Mouse (Mus musculus) spleen, postnatal 4 days (tissue): ENCODE measurements at regions not wholly inside any gene's neighbourhood (a gene's known extent, or its start where the extent isn't known, plus 50 kb on each side); places are given as distances from the start of the nearest gene placed in this dataset.

Source experiments
- DNase-seq, 2 experiments: peaks; one replicate each; pipeline ENCODE4 v3.0.0; 2022; ENCODE audit warnings: low spot score in 2 of 2

DNA sequence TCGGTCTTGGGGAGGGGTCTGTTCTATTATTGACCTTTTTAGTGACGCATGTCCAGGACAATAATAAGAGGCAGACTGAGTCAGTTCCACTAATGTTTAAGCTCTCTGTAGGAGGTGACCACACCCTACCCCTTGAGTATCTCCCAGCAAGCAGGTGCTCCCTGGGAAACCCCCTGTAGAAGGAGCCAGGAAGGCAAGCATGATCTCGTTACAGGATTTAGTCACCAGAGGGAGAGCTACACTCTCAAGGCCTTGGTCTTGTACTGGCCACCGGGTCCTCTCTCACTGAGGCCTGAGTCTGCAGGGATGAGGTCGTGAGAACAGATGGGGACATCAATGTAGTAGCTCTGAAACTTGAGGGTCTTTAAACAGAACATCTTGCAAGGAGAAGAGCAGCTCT, 55.3 kb upstream of the Ccnd2 start:
- DNase-seq = no peak

DNA sequence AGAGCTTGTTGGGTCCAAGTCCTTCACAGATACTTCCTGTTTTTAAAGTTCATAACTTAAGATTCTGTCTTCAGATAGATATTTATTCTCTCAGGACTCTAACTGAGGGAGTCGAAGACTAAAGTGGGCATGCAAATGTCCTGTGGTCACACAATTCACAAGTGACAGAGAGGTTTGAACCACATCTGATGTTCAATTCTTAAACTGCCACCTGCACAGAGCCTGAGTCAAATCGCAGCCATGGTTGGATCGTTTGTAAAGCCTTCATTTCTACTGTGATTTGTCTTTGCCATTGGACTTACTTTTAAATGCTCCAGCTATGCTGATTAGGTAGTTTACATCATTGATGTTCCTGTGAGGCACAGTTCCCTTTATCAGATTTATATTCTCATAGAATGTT, 61.4 kb upstream of the Ccnd2 start:
- DNase-seq = no peak

DNA sequence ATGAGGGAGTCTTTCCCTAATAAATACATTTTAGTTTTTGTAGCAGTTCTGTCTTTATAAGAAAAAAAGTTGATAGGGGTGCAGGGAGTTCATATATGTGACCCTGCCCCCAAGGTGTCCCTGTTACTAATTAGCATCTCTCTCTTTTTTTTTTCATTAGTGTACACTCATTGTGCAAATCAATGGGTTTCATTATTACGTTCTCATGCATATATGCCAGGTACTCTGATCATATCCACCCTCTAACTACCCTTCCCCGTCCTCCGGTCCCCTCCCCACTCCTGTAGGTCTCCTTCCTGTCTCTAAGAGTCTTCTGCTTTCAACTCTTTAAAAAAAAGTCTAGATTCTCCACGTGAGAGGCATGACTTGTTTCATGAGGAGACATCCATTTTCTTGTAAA, 63.9 kb upstream of the Ccnd2 start:
- no peak for DNase-seq

DNA sequence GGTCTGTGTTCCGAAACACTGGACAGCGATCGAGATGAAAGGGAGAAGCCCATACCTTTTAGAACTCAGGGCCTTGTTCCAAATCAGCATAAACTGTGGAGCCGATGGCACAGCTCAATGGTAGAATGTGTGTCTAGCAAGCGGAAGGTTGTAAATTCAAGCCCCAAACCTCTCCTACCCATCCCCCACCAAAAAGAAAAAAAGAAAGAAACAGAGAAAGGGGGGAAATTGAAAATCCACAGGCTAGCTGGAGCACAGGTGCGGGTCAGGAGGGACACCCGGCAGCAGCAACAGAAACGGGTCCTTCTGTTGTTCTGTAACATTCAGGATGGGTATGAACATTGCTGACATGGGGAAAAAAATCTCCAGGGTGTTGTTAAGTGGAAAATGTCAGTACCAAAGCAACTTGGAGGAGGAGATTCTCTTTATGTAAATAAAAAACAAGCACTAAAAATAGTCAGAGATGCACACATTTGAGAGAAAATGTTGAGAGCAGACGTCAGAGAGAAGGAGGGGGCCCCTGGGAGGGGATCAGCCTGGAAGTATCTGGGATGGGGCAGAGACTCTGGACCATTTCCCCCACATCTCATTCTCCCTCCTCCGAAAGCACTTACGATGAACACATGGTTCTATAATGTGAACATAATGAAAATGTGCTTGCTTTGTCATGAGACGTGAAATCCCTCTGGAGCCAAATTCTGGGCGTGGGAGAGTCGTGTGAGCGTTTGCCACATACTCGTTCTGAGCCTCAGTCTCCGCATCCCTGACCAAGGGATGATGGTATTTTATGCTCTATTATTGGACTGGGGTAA, 66.8 kb upstream of the Ccnd2 start:
- no peak for DNase-seq

DNA sequence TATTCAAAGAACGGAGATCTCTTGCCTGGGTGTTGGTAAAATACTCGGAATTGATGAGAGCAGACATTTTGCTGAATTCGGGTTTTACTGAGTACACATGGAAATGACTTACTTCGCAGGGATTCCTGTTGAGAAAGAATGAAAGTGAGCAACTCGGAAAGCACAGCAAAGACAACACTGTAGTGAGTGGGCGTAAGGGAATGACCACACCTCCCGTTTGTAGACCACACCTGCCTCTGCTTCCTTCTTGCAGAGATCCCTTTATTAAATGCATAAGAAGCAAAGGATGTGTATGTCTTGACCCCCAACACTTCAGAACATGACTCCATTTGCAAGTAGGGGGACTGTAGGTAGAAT, 67.4 kb upstream of the Ccnd2 start:
- DNase-seq = no peak

DNA sequence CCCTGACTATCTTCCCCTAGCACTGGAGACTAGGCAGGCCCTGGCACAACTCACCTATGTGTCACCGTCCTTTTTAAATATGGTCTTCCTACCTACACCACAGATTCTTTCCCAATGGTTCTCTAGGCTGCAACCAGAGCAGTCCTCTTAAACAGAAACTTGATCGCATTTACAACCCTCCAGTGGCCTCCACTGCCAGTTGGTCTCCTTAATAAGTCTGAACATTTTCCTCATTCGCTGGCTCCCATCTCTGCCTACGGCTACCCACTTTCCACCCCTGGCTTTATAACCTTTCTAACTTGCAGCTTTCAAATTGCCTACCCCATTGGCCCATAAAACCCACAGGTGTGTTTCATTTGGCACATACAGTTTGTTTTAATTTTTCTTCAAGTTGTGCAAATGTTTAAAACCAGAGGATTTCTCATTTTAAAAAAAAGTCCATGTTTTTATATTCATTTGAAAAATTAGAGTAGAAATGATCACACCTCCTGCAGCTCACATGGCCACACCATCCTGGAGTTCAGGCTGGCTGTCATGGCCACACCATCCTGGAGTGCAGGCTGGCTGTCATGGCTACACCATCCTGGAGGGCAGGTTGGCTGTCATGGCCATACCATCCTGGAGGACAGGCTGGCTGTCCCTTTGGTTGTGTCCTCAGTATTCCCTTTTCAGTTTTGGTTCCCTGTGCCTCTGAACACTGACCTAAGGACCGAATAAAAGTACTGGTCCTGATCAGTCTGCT, 74.4 kb upstream of the Ccnd2 start:
- DNase-seq = no peak

DNA sequence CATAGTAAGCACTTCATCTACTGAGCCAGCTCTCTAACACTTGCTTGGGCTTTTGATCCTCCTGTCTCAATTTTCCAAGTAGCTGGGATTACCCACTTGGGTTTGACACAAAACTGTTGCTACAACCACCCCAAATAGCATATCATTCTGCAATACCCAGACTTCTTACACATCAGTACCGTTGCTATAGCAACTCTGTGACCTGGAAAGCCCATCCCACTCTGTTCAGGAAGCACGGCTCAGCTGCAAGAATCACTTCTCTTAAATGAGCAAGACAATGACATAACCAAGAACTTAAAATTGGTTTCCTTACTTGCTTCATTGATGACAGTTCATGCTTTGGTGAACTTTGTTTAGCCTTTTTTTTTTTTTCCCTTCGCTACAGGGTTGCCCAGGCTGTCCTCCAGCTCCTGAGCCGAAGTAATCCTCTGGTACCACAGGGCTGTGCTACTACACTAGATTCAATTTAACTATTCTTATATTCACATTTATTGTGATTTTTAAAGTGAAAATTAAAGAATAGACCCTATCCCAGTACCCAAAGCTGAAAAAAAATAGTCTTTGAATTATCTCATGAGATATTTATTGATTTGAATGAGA, 84.6 kb upstream of the Ccnd2 start:
- no peak for DNase-seq

DNA sequence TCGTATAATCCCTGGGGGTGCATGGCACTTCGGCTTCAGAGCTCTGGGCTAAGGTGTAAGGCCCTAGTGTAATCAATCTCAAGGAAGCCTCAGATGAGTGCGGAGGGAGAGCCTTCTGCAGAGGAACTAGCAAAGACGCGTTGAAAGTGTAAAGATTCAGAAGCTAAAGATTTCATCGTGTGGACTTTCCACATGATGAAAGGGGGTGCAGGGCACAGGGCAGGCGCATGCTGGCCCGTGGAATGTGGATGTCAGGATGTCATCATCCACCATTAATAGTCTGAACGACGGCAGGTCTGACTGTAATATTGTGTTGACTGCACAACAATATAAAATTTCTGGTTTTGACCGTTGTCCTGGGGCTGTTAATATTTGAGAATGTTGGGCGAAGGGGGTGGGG, 85.2 kb upstream of the Ccnd2 start:
- no peak for DNase-seq

DNA sequence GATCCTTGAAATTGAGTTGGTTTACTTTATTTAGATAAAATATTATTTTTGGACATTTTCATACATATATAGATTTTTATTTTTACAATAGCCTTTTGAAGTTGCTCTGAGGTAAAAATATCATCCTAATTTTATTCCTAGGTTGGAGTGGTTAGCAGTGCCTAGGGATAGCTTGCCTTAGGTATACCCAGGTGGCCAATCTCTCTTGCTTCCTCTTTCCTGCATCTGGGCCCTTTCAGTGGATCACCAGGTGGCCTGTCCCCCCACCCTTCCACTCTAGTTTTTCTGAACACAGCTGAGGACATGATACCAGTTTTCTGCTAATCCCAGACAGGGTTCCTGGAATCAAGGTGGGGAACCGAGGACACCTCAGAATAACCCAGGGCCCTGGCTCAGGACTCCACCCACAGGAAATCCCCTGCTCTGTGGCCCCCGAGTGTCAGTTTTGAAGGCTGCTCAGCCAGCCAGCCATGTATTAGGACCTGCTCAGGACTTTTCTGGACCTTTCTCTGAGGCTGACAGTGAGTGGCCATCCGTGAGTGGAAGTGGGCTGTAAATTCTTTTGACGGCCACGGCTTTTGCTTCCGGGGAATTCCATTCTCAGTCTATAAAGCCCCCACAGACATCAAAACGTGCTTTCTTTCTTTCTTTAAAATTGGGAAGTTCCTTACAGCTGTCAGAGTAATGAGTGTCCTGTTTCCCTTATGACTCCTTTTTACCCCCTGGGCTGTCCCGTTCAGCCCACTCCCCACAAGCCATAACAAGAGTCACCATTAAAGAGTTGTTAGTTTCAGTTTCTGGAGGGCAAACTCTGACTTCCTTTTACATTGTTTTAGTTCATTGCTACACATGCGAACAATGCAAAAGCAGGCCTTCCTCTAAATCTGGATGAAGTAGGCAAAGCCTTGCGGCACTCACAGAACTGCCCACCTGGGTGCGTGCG, 87.8 kb upstream of the Ccnd2 start:
- no peak for DNase-seq

DNA sequence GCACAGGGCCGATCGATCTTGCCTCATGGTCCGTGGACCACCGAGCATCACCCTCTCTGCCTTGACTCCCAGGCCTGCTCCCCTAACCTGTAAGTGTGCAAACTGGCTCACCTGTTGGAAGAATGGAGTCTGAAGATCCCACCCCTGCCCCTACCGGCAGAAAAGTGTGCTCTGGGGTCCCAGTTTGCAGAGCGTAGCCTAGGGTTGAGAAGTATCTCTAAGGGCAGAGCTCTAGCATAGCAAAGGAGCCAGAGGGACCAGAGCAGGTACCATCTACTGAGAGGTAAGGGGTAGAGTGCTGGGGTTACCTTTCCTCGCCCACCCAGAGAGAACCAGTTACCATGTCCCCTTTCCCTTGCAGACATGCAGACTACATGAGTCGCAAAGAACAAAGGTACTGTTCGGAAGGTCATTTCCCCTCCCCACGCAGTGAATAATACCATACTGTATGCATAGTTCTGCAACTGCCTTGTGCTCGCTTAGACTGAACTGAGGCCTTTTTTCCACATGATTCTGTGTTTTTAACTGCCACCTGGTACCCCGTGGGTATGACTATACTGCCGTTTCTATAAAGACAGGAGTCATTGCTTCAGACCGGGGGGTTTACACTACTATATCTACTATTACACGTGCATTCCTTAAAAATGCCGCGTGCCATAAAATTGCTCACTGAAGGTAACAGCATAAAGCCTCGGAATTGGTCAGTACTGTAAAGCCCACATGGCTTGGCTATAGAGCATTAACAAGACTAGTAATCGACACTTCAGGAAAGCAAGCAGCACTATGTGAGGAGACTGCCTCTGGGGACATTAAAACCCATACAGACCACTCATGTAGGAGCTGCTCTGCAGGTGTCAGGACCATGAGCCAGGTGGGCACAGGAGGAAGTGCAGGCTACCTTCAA, 88.7 kb upstream of the Ccnd2 start:
- DNase-seq = no peak

DNA sequence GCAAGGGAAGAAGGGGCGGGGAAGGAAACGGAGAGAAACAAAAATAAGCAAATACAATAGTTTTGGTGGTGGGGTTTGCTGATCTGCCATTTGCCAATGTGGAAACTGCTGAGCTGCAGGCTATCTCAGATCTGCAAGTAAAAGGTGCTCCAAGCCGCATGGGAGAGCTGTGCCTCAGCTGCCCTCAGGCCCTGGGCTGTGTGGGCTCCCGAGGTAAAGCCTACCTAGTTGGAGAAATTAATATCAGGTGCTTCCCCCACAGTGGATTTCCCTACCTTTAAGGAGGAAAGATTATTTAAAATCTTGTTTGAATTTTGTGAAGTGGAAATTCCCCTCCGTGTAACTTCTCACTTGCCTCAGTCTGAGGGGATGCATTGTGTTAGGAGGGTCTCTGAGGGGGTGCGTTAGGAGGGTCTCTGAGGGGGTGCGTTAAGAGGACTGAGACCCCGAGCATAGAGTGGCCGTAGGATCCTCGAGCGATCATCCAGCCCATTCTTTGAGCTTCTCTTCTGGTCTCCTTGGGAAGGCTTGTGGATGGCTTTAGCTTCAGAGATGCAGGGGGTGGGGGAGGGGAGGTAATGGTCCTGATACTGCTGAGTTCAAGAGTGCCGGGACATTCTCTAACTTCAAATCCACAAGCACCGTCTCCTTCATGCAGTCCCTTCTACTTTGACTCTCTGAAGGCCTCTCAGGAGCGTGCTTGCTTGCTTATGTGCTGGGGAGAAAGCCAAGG, 89.9 kb upstream of the Ccnd2 start:
- DNase-seq = no peak

DNA sequence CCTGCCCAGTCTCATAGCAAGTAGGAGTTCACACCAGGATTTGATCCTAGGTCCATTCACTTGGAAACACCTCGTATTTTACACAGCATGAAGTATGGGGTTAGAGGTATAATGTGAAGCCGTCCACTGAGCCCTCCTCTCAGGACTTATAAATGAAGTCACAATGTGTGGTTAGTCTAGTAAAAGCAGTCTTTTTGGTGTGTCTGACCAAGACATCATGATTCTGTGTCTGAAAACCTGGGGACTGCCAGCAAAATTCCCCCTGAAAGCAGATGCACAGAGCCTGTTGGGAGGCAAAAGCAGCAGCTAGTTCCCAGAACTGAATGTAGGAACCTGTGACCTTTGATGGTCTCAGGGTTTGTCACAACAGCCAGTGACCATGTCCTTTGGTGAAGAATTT, 91.0 kb upstream of the Ccnd2 start:
- no peak for DNase-seq

DNA sequence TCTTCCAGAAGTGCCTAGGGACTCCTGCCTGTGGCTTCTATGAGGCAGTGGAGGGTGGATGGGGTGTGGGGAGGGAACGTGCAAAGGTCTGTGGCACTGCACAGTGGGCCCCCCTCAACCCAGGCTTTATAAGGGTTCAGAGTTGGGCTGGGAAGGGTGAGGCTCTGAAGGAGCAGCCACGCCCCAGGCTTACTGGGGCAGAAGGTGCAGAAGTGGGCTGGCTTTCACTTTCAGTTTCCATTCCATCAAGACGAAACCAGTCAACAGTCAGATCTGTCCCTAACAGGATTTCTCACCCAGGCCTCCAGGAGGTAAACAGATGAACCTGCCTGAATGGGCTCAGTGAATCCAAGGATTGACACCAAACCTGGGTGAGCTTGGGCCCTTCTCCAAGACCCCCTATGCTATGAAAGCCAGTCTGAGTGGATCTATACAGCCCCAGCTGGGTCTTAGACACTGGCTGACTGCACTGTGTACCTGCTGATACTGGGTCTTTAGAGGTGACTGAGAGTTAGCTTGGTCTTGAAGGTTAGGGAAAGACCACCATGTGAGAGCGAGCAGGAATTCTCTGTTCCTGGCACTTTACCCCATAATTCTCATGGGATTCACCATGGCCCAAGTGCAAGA, 93.9 kb upstream of the Ccnd2 start:
- peak; percentile 48 to 71 for DNase-seq

DNA sequence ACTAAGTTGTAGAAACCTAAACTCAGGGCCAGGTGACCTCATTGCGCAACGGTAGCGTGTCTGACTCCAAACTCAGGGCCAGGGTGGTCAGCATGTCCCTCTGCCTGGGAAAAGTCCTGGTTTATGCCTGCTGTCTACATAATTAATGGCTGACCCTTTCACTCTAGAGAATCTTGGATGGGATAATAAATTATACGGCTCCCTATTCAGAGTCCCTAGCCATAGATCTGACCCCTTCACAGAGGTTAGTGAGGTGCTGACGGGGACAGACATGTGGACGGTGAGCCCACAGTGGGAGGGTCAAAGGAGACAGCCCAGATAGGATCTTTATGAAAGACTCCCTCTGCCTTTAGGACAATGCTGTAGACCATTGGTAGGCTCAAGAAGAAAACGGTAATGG, 94.7 kb upstream of the Ccnd2 start:
- DNase-seq = no peak

DNA sequence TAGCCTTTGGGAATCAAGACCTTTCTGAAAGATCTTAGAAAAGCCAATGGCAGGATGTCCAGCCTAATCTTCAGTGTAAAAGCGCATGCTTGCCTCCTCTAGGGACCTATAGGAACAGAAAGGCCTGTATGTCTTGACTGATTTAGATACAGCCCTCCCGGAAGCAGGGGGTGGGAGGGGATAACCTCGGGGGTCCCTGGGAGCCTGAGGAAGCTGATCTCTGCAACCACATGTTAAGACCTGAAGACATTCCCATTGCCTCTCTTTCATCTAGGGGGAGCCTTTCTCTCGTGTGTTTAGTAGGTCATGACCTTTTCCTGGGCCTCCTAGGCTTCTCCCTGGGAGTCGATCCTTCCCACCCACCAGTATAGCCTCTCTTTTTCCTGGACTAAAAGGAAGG, 95.3 kb upstream of the Ccnd2 start:
- no peak for DNase-seq

DNA sequence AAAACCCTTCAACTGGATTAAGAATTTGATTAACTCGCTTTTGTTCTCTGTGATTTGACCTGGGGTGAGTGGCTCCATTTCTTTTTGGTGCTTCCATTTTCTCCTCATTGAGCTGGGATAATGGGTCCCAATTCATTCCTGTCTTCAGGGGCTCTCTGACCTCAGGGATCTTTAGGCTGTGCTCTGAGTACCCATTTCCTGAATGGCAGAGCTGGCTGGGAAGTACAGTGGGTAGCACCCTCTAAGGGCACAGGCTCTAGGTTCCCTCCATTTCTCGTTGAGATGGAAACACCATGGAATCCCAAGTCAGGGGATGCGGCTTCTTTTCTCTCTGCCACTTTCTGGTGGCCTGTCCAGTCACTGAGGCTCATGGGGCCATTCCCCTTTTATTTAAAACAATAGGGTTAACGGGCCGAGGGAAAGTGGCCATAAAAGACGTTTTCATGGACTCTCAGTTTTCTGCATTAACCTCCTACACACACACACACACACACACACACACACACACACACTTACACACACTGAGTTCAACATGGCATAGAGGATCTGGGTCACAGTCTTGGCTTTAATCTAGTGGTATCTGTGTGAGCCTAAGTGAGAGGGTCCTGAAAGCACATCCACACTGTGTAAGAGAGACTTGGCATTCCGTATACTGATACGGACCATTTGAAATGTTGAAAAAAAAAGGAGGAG, 98.3 kb upstream of the Ccnd2 start:
- DNase-seq = no peak

DNA sequence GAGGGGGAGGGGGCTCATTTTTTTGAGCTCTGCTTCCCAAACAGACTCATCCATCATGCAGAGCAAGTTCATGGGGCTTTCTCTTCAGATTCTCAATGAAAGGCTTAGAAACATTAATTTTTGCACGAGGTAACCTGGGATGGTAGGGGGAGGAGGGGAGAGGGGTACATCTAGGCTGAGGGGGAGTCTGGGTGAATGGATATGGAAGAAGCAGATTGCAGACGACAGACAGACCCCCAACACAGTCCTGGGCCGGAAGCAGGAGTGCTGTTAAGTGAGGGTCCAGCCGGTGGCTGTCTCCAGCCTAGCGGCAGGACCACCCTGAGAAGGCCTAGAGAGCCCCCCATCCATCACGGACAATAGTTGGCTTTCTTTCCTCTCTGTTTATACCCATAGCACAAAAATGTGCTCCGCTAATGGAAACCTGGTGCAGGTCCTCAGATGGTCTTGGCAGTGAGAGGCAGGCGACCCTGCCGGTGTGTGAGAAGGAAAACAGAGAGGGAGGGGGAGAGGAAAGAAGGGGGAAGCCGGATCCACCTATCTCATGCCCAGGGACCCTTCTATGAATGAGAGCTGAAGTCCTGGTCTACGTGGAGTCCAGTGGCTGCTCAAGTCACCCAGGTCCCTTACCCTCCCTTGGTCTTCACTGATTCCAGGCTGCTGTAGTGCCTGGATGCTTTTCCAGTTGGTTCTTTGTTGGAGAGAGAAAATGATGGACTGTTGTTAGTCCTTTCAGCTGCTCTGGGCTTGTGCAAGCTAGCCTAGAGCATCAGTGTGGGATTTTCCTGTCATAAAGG, 99.1 kb upstream of the Ccnd2 start:
- DNase-seq = no peak

DNA sequence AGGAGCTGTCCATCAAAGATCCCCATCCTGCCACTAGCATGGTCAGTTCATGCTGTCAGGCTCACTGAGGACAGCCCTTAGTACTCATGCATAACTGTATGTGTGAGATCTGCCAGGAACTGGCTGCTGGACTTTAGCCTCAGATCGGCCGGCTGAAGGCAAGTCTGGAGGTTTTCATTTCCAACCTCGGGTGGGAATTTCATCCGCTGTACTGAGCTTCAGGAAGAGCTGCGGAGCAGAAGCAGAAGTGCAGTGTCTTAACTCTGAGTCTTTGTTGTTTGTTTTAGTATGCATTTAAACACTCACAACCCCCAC, 99.6 kb upstream of the Ccnd2 start:
- no peak for DNase-seq
